Mouse (Mus musculus) limb, embryonic 15.5 days (tissue): ENCODE measurements around the gene Psen1. TPM values are rescaled to one million over a fixed set of nuclear protein-coding genes. Genes with fewer than 3 reads are reported as not detected.

ENCODE experiments used
- ATAC-seq: fragments of 200-750 bp; cut with Nextera tagmentation; 2 replicates; pipeline ENCODE4 v1.8.0; 2017; ENCODE audit warnings: low read depth, moderate TSS enrichment; ENCODE audit not compliant: insufficient number of reproducible peaks, low FRiP score, low TSS enrichment
- H3K27ac ChIP-seq: fragments of 300-500 bp; sonication (generic); 2 replicates; pipeline ENCODE4 v1.5.1; 2015; ENCODE audit warnings: moderate library complexity, mild to moderate bottlenecking, inconsistent platforms
- H3K27me3 ChIP-seq: fragments of 300-500 bp; sonication (generic); 2 replicates; pipeline ENCODE4 v1.6.1; 2015; ENCODE audit warnings: inconsistent platforms
- H3K36me3 ChIP-seq: fragments of 300-500 bp; sonication (generic); 2 replicates; pipeline ENCODE4 v1.6.1; 2015; ENCODE audit warnings: inconsistent platforms
- H3K4me1 ChIP-seq: fragments of 300-500 bp; sonication (generic); 2 replicates; pipeline ENCODE4 v1.6.1; 2015; ENCODE audit warnings: inconsistent platforms
- H3K4me2 ChIP-seq: fragments of 300-500 bp; sonication (generic); 2 replicates; pipeline ENCODE4 v1.6.1; 2015; ENCODE audit warnings: mild to moderate bottlenecking, inconsistent platforms
- H3K4me3 ChIP-seq: fragments of 300-500 bp; sonication (generic); 2 replicates; pipeline ENCODE4 v1.5.1; 2015; ENCODE audit warnings: mild to moderate bottlenecking, inconsistent platforms
- H3K9ac ChIP-seq: fragments of 300-500 bp; sonication (generic); 2 replicates; pipeline ENCODE4 v1.6.1; 2015; ENCODE audit warnings: inconsistent platforms
- H3K9me3 ChIP-seq: fragments of 300-500 bp; sonication (generic); 2 replicates; pipeline ENCODE4 v1.6.1; 2016; ENCODE audit warnings: inconsistent platforms
- WGBS: fragments of 180-500 bp; shearing (Covaris S2); methylation state at CpG from one replicate; pipeline ENCODE4 v1.1.7; 2015; 5-methylcytosine and 5-hydroxymethylcytosine counted together
- polyA plus RNA-seq: library from polyadenylated mRNA; unstranded; fragments of >200 nt; fragmentation: Nextera tagmentation; extraction: Ambion mirVana; gene quantifications from 2 replicates; pipeline ENCODE4 v1.2.1, GENCODE M21; 2015

Gene Psen1
- 85.6 and 86.0 TPM in 2 replicates for polyA plus RNA-seq

DNA sequence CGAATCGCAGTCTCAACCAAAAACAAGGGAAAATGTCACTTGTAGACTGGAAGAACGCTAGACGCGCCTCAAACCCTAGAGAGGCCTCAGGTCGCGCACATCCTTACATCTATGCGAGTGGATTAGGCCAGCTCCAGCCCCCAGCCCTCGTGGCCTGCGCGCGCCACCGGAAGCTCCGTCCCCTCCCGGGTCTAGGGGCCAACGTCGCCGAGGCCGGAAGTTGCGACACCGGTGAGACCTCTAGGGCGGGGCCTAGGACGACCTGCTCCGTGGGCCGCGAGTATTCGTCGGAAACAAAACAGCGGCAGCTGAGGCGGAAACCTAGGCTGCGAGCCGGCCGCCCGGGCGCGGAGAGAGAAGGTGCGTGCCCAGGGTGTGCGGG, at the start of gene Psen1:
Psen1 (plus strand) TSS at position 219 of the 382 bp plus-strand sequence.
- WGBS = under 1% methylated on average over 38 of the region's 38 CpGs
- Histone ChIP-seq H3K9ac (peak within 1 kb of the TSS; percentile 85), H3K27me3 (no peaks in the 10 kb centered on the region), H3K4me2 (peak within 1 kb of the TSS; percentile 68), H3K27ac (peak within 1 kb of the TSS; percentile 95), H3K4me1 (peaks cover 20% of the 10 kb centered on the region), H3K9me3 (no peaks in the 10 kb centered on the region), H3K36me3 (peaks cover 5% of the 10 kb centered on the region), H3K4me3 (peak within 1 kb of the TSS; percentile 99)
- ATAC-seq = peak; percentile 97

DNA sequence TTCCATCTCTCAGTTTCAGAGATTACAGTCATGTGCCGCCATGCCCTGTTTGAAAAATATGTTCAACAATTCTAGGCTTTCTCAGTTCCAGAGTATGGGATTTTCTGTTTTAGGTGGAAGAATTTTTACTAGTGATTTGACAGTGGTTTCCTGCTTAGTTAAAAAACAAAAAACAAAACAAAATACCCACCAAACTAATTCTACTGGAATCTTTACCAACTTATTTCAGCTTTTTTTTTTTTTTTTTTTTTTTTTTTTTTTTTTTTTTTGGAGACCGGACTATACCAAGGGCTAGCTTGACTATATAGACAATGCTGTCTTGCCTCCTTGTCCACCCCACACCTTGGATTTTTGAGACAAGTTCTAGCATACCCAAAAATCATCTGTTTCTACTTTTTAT, 46.7 kb upstream of the Psen1 start:
- 92% methylated on average over 2 of the region's 2 CpGs for WGBS
- Histone ChIP-seq H3K4me2 (no peak overlapping the region), H3K27me3 (no peaks in the 10 kb centered on the region), H3K27ac (no peak overlapping the region), H3K9me3 (no peaks in the 10 kb centered on the region), H3K36me3 (peaks cover 55% of the 10 kb centered on the region), H3K4me1 (no peaks in the 10 kb centered on the region), H3K4me3 (no peak overlapping the region), H3K9ac (no peak overlapping the region)
- no peak for ATAC-seq

DNA sequence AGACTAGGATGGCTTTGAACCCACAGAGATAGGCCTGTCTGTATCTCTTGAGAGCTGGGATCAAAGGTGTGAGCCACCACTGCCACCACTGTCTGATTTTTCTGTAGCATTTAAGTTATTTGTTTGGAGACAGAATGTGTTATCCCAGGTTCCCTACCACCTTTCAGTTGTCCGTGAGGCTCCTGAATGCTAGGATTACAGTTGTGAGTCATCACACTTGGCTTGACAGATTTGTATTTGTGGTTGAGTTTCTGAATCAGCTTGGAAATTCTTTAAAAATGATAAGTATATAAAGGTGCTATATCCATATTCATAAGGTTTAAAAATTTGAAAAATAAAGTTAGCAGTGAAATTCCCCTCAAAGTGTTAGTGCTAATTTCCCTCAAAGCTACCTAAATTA, 44.8 kb upstream of the Psen1 start:
- no peak overlapping the region for H3K27ac ChIP-seq
- no peak overlapping the region for H3K4me2 ChIP-seq
- H3K9me3 ChIP-seq = no peaks in the 10 kb centered on the region
- no peaks in the 10 kb centered on the region for H3K27me3 ChIP-seq
- no peak overlapping the region for H3K4me3 ChIP-seq
- H3K9ac ChIP-seq = no peak overlapping the region
- H3K4me1 ChIP-seq = no peaks in the 10 kb centered on the region
- ATAC-seq = no peak
- peaks cover 47% of the 10 kb centered on the region for H3K36me3 ChIP-seq
- WGBS = 89% methylated on average over 1 of the region's 1 CpGs

DNA sequence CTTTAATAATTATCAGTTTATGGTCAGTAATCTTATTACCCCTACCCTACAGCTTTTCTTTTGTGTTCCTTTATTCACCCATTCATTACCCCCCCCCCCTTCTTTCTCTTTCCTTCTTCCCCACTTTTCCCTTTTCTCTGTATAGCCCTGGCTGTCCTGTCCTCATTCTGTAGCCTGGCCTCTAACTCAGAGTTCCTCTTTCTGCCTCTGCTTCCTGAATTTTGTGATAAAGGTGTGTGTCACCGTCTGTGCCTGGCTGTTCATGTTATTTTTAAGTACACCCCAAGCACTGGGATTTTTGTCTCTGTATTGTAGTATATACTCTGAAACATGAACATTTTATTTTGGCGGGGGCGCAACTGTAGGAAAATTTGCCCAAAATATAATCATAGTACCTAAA, 37.6 kb upstream of the Psen1 start:
- no peak overlapping the region for H3K4me2 ChIP-seq
- peaks cover 57% of the 10 kb centered on the region for H3K36me3 ChIP-seq
- no peak overlapping the region for H3K27ac ChIP-seq
- no peak overlapping the region for H3K9ac ChIP-seq
- H3K4me3 ChIP-seq = no peak overlapping the region
- 81% methylated on average over 3 of the region's 3 CpGs for WGBS
- H3K27me3 ChIP-seq = no peaks in the 10 kb centered on the region
- no peak for ATAC-seq
- H3K9me3 ChIP-seq = no peaks in the 10 kb centered on the region
- no peaks in the 10 kb centered on the region for H3K4me1 ChIP-seq

DNA sequence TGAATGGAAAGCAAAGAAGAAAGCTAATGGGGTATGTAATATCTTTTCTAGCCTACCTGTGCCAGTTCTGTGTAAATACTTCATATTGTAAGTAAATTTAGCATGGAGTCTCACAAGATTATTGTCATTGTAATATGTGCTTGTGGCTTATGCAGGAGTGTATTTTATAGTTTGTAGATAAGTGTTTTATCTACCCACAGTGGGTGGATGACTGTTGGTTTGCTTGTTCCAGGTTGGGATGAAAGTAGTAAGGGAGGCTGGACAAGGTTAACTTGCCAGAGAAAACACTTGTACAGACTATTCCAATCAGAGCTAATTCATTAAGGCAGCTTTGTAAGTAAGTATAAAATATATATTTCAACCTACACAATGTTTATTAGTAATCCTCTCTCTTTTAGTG, 36.5 kb upstream of the Psen1 start:
- no peaks in the 10 kb centered on the region for H3K27me3 ChIP-seq
- no peak overlapping the region for H3K4me2 ChIP-seq
- no peak for ATAC-seq
- H3K36me3 ChIP-seq = peaks cover 53% of the 10 kb centered on the region
- no peak overlapping the region for H3K4me3 ChIP-seq
- no peak overlapping the region for H3K9ac ChIP-seq
- H3K27ac ChIP-seq = no peak overlapping the region
- H3K9me3 ChIP-seq = no peaks in the 10 kb centered on the region
- H3K4me1 ChIP-seq = no peaks in the 10 kb centered on the region

DNA sequence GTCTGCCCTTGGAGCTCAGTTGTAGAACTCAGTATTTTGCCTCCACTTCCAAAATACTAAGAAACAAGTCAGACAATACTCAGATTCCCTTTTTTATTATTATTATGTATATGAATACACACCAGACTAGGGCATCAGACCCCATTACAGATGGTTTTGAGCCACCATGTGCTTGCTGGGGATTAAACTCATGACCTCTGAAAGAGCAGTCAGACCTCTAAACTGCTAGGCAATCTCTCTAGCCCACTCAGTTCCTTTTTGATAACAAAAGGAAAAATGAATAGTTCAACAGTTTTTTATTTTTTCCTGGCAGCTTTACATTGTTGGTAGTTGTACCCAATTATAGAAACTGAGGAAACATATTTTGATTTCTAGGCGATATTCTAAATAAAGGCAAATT, 2.5 kb upstream of the Psen1 start:
- Histone ChIP-seq H3K36me3 (peaks cover 22% of the 10 kb centered on the region), H3K4me1 (peaks cover 12% of the 10 kb centered on the region), H3K27me3 (no peaks in the 10 kb centered on the region), H3K9me3 (no peaks in the 10 kb centered on the region), H3K4me2 (no peak overlapping the region), H3K4me3 (no peak overlapping the region), H3K27ac (no peak overlapping the region), H3K9ac (no peak overlapping the region)
- no peak for ATAC-seq
- WGBS = 97% methylated on average over 1 of the region's 1 CpGs

DNA sequence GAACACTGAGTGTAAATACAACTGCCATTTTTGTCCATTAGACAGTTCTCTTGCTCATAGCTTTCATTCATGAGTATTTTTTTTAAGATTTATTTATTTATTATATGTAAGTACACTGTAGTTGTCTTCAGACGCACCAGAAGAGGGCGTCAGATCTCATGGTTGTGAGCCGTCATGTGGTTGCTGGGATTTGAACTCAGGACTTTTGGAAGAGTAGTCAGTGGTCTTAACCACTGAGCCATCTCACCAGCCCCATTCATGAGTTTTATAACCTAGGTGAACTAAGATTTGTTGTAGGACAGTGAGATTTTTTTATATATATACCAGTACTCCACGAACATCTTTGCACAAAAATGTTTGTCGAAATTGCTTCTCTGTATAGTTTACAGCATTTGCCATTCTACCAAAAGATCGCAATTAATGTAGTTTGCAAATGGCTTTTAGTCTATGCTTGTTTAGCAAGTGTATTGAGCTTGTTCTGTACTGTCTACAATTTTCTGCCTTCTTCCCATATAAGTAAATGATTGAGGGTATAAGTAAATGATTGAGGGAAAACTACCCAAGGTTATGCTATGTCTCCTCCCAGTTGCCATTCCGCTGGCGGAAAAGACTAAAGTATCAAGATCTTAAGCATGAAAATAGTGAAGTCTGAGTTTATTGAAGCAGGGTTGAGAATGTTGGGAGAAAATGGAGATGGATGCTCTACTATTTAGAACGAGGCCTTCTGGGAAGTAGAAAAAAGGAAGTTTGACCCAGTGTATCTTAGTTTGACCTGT, 1.2 kb upstream of the Psen1 start:
- H3K27ac ChIP-seq = peak overlapping the region; percentile 95

DNA sequence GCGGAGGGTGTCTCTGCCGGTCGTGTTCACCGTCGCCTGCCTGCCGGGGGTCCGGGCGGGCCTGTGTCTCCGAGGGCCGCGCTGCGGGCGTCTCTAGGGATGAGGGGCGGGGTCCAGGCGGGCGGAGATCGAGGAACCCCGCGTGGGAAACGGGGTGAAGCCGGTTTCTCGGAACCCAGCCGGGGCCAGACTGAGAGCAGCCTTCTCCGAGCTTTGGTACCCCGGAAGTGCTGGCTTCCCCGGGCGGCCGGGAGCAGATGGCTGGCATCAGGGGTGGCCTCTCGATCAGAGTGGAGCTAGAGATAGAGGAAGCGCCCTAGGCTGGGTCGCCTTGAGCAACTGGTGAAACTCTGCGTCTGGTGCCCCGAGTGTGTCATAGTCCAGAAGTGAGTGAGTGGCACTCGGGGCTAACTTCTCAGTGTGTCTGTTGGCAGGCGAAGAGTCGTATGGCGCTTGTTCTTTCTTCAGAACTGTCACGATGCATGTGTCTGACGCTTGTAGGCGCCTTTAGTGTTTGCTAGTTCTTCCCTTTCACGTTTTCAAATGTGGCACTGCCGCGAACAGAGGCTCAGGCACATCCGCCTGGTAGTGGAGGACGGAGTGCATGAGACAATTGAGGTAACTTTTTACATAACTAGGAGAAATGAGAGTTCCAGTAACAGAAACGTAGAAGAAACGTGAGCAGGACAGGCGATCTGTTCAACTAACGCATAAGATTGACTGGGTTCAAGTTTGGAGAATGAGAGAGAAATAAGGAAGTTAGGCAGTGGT, 549 bp downstream of the Psen1 start:
- Histone ChIP-seq H3K4me1 (peaks cover 20% of the 10 kb centered on the region), H3K9me3 (no peaks in the 10 kb centered on the region), H3K27ac (peak overlapping the region; percentile 95), H3K27me3 (no peaks in the 10 kb centered on the region), H3K4me2 (peak overlapping the region; percentile 68), H3K4me3 (peak overlapping the region; percentile 99), H3K36me3 (peaks cover 3% of the 10 kb centered on the region), H3K9ac (peak overlapping the region; percentile 85)
- ATAC-seq = peak; percentile 80
- WGBS = under 1% methylated on average over 48 of the region's 49 CpGs

More for the DNA sequence above, 1.2 kb upstream of the Psen1 start:
- ATAC-seq = no peak
- Histone ChIP-seq H3K4me3 (no peak overlapping the region), H3K4me2 (no peak overlapping the region), H3K4me1 (peaks cover 20% of the 10 kb centered on the region), H3K36me3 (peaks cover 12% of the 10 kb centered on the region), H3K27me3 (no peaks in the 10 kb centered on the region), H3K9ac (no peak overlapping the region), H3K9me3 (no peaks in the 10 kb centered on the region)
- WGBS = 91% methylated on average over 9 of the region's 9 CpGs

DNA sequence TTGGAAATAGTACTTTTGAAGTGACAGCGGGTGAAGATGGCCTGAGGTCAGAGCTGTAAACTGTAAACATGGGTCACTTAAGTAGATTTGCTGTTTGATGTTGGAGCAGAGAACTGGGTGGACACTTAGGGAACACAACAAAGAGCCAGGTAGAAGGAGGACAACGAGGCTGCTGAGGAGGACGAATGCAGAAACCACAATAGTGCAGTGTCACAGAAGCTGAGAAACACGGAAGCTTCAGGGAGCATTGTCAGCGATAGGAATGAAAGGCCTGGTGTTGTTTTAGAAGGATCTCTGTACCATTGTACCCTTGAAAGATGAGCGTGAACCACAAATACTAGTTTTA, 1.1 kb downstream of the Psen1 start:
- Histone ChIP-seq H3K4me3 (peak overlapping the region; percentile 99), H3K9ac (peak overlapping the region; percentile 85; the same call in 1 of the 2 replicates), H3K27me3 (no peaks in the 10 kb centered on the region), H3K4me1 (peaks cover 20% of the 10 kb centered on the region), H3K36me3 (no peaks in the 10 kb centered on the region; the same call in 1 of the 2 replicates), H3K9me3 (no peaks in the 10 kb centered on the region), H3K4me2 (peak overlapping the region; percentile 68), H3K27ac (peak overlapping the region; percentile 95; the same call in 1 of the 2 replicates)
- no peak for ATAC-seq
- WGBS = 26% methylated on average over 6 of the region's 6 CpGs

DNA sequence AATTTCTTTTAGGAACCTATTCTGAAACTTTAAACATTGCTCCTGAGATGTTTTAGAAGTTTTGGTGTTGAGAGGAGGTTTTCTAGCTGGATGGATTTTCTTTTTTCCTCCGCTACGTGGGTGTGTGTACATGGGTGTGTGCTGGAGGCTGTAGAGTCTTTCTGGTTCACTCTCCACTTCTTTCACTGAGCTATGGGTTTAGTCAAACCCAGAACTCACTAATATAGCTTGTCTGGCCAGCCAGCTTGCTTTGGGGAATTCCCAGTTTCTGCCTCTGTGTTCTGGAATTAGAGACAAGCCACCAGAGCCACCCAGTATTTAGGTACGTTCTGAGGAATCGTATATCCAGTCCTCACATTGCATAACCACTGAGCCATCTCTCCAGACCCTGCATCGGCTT, 6.1 kb downstream of the Psen1 start:
- Histone ChIP-seq H3K9ac (no peak overlapping the region), H3K9me3 (no peaks in the 10 kb centered on the region), H3K4me2 (no peak overlapping the region), H3K27ac (no peak overlapping the region; the same call in 1 of the 2 replicates), H3K27me3 (no peaks in the 10 kb centered on the region), H3K36me3 (no peaks in the 10 kb centered on the region; the same call in 1 of the 2 replicates), H3K4me3 (no peak overlapping the region), H3K4me1 (peaks cover 20% of the 10 kb centered on the region)
- no peak for ATAC-seq
- WGBS = 86% methylated on average over 5 of the region's 5 CpGs

DNA sequence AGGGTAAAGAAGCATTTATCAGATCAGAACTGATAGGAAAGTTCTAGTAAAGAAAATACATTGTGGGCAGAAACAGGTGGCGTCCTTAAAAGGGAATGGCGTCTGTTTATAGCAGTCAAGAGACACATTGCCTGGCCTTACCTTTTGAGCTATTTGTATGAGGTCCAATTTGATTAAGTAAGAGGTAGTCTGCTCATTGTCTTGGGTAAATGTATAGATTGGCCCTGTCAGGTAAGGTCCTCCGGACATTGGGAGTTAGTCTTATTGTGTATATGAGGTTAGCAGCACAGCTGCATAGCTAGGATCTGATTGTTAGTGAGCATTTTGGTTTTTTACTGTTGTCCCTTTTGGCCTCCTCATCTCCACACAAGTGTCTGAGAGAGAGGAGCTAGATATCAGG, 6.7 kb downstream of the Psen1 start:
- Histone ChIP-seq H3K9me3 (no peaks in the 10 kb centered on the region), H3K27ac (no peak overlapping the region), H3K4me3 (no peak overlapping the region), H3K9ac (no peak overlapping the region), H3K27me3 (no peaks in the 10 kb centered on the region), H3K36me3 (peaks cover 6% of the 10 kb centered on the region; the same call in 1 of the 2 replicates), H3K4me1 (peaks cover 15% of the 10 kb centered on the region; the same call in 1 of the 2 replicates), H3K4me2 (no peak overlapping the region)
- no peak for ATAC-seq
- WGBS = 84% methylated on average over 3 of the region's 3 CpGs

DNA sequence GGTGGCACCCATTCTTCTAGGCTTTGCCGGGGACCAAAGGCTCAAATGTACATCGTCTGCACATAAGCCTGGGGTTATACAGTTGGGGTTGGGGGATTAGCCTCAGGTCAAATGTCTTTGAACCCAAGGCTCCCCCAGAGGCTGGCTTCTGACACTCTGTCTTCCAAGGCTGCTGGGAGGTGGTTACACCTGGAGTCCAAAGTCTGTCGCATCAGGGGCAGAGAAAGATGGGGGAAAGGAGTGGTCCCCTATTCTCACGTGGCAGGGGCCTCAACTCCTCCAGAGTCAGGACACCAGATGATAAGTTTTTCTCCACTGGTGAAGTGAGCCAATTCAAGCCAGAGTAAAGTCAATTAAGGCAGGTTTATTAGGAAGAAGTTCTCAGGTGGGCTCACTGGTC, 10.7 kb downstream of the Psen1 start:
- Histone ChIP-seq H3K4me3 (no peak overlapping the region), H3K9ac (no peak overlapping the region), H3K4me1 (0 out of 2 replicates have a peak, but pooled peaks cover 4% of the 10 kb centered on the region), H3K27ac (no peak overlapping the region), H3K36me3 (peaks cover 27% of the 10 kb centered on the region), H3K4me2 (no peak overlapping the region), H3K9me3 (no peaks in the 10 kb centered on the region), H3K27me3 (no peaks in the 10 kb centered on the region)
- WGBS = 87% methylated on average over 4 of the region's 4 CpGs
- no peak for ATAC-seq
